Mouse (Mus musculus) intestine, postnatal 0 days (tissue): Measurements from ENCODE around the gene Chd2. TPM values are rescaled to one million over a fixed set of nuclear protein-coding genes. Genes with fewer than 3 reads are reported as not detected.

Experiments
- ATAC-seq: fragments of 200-750 bp; cut with Nextera tagmentation; 2 replicates; pipeline ENCODE4 v1.8.0; 2017; ENCODE audit warnings: mild to moderate bottlenecking, moderate TSS enrichment, moderate library complexity
- H3K27ac ChIP-seq: fragments of 300-500 bp; sonication (generic); 2 replicates; pipeline ENCODE4 v1.5.1; 2014; ENCODE audit warnings: mild to moderate bottlenecking, low read depth, low read length, moderate library complexity
- H3K27me3 ChIP-seq: fragments of 300-500 bp; sonication (generic); replicated peaks from 2 replicates; pipeline ENCODE4 v1.6.1; 2014; ENCODE audit warnings: low read length, mixed read lengths; ENCODE audit not compliant: control insufficient read depth, insufficient read depth
- H3K36me3 ChIP-seq: fragments of 300-500 bp; sonication (generic); 2 replicates; pipeline ENCODE4 v1.6.1; 2014; ENCODE audit warnings: mild to moderate bottlenecking, moderate library complexity; ENCODE audit not compliant: control insufficient read depth, insufficient read depth
- H3K4me1 ChIP-seq: fragments of 300-500 bp; sonication (generic); replicated peaks from 2 replicates; pipeline ENCODE4 v1.6.1; 2014; ENCODE audit warnings: antibody characterized with exemption, low read length, mixed read lengths; ENCODE audit not compliant: control insufficient read depth, insufficient read depth
- H3K4me2 ChIP-seq: fragments of 300-500 bp; sonication (generic); replicated peaks from 2 replicates; pipeline ENCODE4 v1.6.1; 2014; ENCODE audit warnings: low read depth, mild to moderate bottlenecking, moderate library complexity
- H3K4me3 ChIP-seq: fragments of 300-500 bp; sonication (generic); 2 replicates; pipeline ENCODE4 v1.5.1; 2014; ENCODE audit warnings: low read depth, low read length
- H3K9ac ChIP-seq: fragments of 300-500 bp; sonication (generic); 2 replicates; pipeline ENCODE4 v1.6.1; 2014; ENCODE audit warnings: mild to moderate bottlenecking, low read depth, low read length
- H3K9me3 ChIP-seq: fragments of 300-500 bp; sonication (generic); 2 replicates; pipeline ENCODE4 v1.6.1; 2016; ENCODE audit warnings: mixed run types; ENCODE audit not compliant: control insufficient read depth
- CTCF ChIP-seq: sonication (generic); IDR thresholded peaks from 2 replicates; pipeline ENCODE4 v1.5.1; 2016; ENCODE audit warnings: low read depth, mild to moderate bottlenecking, control low read depth, antibody characterized with exemption, moderate library complexity
- WGBS: fragments of 180-500 bp; shearing (Covaris S2); extraction: QIAGEN DNeasy Blood & Tissue Kit; methylation state at CpG from one replicate; pipeline ENCODE4 v1.1.7; 2014; 5-methylcytosine and 5-hydroxymethylcytosine counted together
- polyA plus RNA-seq: library from polyadenylated mRNA; unstranded; fragments of >200 nt; fragmentation: Nextera tagmentation; extraction: Ambion mirVana; gene quantifications from 2 replicates; pipeline ENCODE4 v1.2.1, GENCODE M21; 2015

Chd2 gene
- polyA plus RNA-seq, 1 experiment from 2014 or later, result 19.3 TPM

- Histone ChIP-seq H3K9ac (no peak overlapping the region), H3K27me3 (no peaks in the 10 kb centered on the region), H3K4me1 (no peaks in the 10 kb centered on the region), H3K9me3 (no peaks in the 10 kb centered on the region), H3K36me3 (peaks cover 87% of the 10 kb centered on the region), H3K4me2 (no peak overlapping the region), H3K4me3 (no peak overlapping the region), H3K27ac (peak overlapping the region; percentile 35; the same call in 1 of the 2 replicates)
- TF ChIP-seq CTCF, result no peak
- no peak for ATAC-seq
- WGBS, result 91% methylated on average over 12 of the region's 12 CpGs
These were observed 87.5 kb downstream of the Chd2 start for GRCm38 (mm10) chr7:73454113-73454512.

- Histone ChIP-seq H3K9ac (no peak overlapping the region), H3K36me3 (peaks cover 94% of the 10 kb centered on the region), H3K4me2 (no peak overlapping the region), H3K4me3 (no peak overlapping the region), H3K9me3 (no peaks in the 10 kb centered on the region), H3K4me1 (no peaks in the 10 kb centered on the region), H3K27ac (no peak overlapping the region), H3K27me3 (no peaks in the 10 kb centered on the region)
- WGBS, result 88% methylated on average over 3 of the region's 3 CpGs
- no peak for TF ChIP-seq CTCF
- ATAC-seq, result no peak
These were observed 89.3 kb downstream of the Chd2 start for GRCm38 (mm10) chr7:73452187-73452808.

- H3K4me3 ChIP-seq, result no peak overlapping the region
- WGBS, result 93% methylated on average over 4 of the region's 4 CpGs
- no peaks in the 10 kb centered on the region for H3K9me3 ChIP-seq
- H3K4me1 ChIP-seq, result no peaks in the 10 kb centered on the region
- no peak for TF ChIP-seq CTCF
- no peak overlapping the region for H3K9ac ChIP-seq
- peaks cover 95% of the 10 kb centered on the region for H3K36me3 ChIP-seq
- no peak for ATAC-seq
- no peaks in the 10 kb centered on the region for H3K27me3 ChIP-seq
- H3K27ac ChIP-seq, result no peak overlapping the region
- H3K4me2 ChIP-seq, result no peak overlapping the region
These were observed 90.0 kb downstream of the Chd2 start for GRCm38 (mm10) chr7:73451594-73451993.

GRCm38 (mm10) chr7:73442246-73442645, 99.4 kb downstream of the Chd2 start:
- peaks cover 96% of the 10 kb centered on the region for H3K36me3 ChIP-seq
- H3K4me2 ChIP-seq, result no peak overlapping the region
- no peak overlapping the region for H3K9ac ChIP-seq
- H3K27ac ChIP-seq, result no peak overlapping the region
- H3K9me3 ChIP-seq, result no peaks in the 10 kb centered on the region
- no peak overlapping the region for H3K4me3 ChIP-seq
- H3K27me3 ChIP-seq, result no peaks in the 10 kb centered on the region
- 89% methylated on average over 4 of the region's 4 CpGs for WGBS
- TF ChIP-seq CTCF, result no peak
- no peak for ATAC-seq
- no peaks in the 10 kb centered on the region for H3K4me1 ChIP-seq

- WGBS, result 78% methylated on average over 3 of the region's 3 CpGs
- H3K4me1 ChIP-seq, result no peaks in the 10 kb centered on the region
- H3K36me3 ChIP-seq, result peaks cover 95% of the 10 kb centered on the region
- H3K27ac ChIP-seq, result no peak overlapping the region
- H3K4me3 ChIP-seq, result no peak overlapping the region
- H3K9ac ChIP-seq, result no peak overlapping the region
- no peaks in the 10 kb centered on the region for H3K9me3 ChIP-seq
- TF ChIP-seq CTCF, result peak; percentile 52
- peak; percentile 38; the same call in 1 of the 2 replicates for ATAC-seq
- H3K4me2 ChIP-seq, result no peak overlapping the region
- no peaks in the 10 kb centered on the region for H3K27me3 ChIP-seq
These were observed 99.8 kb downstream of the Chd2 start for GRCm38 (mm10) chr7:73441802-73442201.

GRCm38 (mm10) chr7:73435685-73436084, 105.9 kb downstream of the Chd2 start:
- Histone ChIP-seq H3K4me1 (no peaks in the 10 kb centered on the region), H3K9me3 (no peaks in the 10 kb centered on the region), H3K27me3 (no peaks in the 10 kb centered on the region), H3K27ac (no peak overlapping the region), H3K4me2 (no peak overlapping the region), H3K9ac (no peak overlapping the region), H3K36me3 (peaks cover 78% of the 10 kb centered on the region), H3K4me3 (no peak overlapping the region)
- 72% methylated on average over 12 of the region's 12 CpGs for WGBS
- peak; percentile 47 for TF ChIP-seq CTCF
- ATAC-seq, result no peak

GRCm38 (mm10) chr7:73434336-73434677, 107.3 kb downstream of the Chd2 start:
- H3K4me1 ChIP-seq, result no peaks in the 10 kb centered on the region
- peaks cover 78% of the 10 kb centered on the region for H3K36me3 ChIP-seq
- TF ChIP-seq CTCF, result no peak
- H3K9me3 ChIP-seq, result no peaks in the 10 kb centered on the region
- 89% methylated on average over 2 of the region's 2 CpGs for WGBS
- no peak overlapping the region for H3K4me2 ChIP-seq
- H3K9ac ChIP-seq, result no peak overlapping the region
- no peaks in the 10 kb centered on the region for H3K27me3 ChIP-seq
- no peak overlapping the region for H3K4me3 ChIP-seq
- no peak for ATAC-seq
- H3K27ac ChIP-seq, result no peak overlapping the region
